Comparison of ENCODE assay signal across 9 mouse cellular contexts in genomic region chr11:100394353-100395074, GRCm38 (mm10). TPM values are rescaled to one million over a fixed set of nuclear protein-coding genes. Genes with fewer than 3 reads are reported as not detected.
DNase-seq lines count a peak whose midpoint lies in the region; ATAC-seq and TF ChIP-seq lines count a peak whose summit lies in the region.
"Had no signal": no experiment of that assay in that cellular context is flagged by ENCODE, and none has a peak within 500 bp of the region (broad histone marks: within the 10 kb centered on the region; RNA-seq: fewer than 3 reads in every experiment).

No protein-coding gene starts in this region.

- H3K9ac ChIP-seq in forebrain, embryonic 12.5 days = no peak overlapping the region
- H3K9ac ChIP-seq in liver, adult 2 months (ENCODE audit: low read depth, low read length) = 0 out of 2 replicates have a peak overlapping the region, but pooled peaks have one; percentile 38
- no peak overlapping the region for H3K9ac ChIP-seq in intestine, postnatal 0 days (ENCODE audit: low read depth, low read length)
- H3K9ac ChIP-seq in liver, postnatal 0 days (replicated peaks) = peak overlapping the region; percentile 49; the same call in 1 of the 2 replicates

- no peak overlapping the region for H3K4me2 ChIP-seq in forebrain, embryonic 12.5 days
- peak overlapping the region; percentile 84 for H3K4me2 ChIP-seq in intestine, postnatal 0 days (replicated peaks; ENCODE audit: low read depth)
- H3K4me2 ChIP-seq in liver, postnatal 0 days (ENCODE audit: low read depth, low read length) = peak overlapping the region; percentile 66

- peaks cover 66% of the 10 kb centered on the region for H3K4me1 ChIP-seq in forebrain, embryonic 10.5 days
- peaks cover 39% of the 10 kb centered on the region for H3K4me1 ChIP-seq in forebrain, embryonic 12.5 days
- H3K4me1 ChIP-seq in liver, adult 2 months (ENCODE audit: control insufficient read depth, insufficient read depth, low read length) = peaks cover 48% of the 10 kb centered on the region
- H3K4me1 ChIP-seq in intestine, postnatal 0 days (replicated peaks; ENCODE audit: control insufficient read depth, insufficient read depth, low read length) = peaks cover 18% of the 10 kb centered on the region
- peaks cover 53% of the 10 kb centered on the region for H3K4me1 ChIP-seq in liver, postnatal 0 days (ENCODE audit: insufficient read depth)

- no peak for TF ChIP-seq POLR2A in liver, adult 2 months (IDR thresholded peaks at IDR 0.05; ENCODE audit: extremely low read depth, insufficient read depth, low read length)

- WGBS in forebrain, embryonic 10.5 days = 73% methylated on average over 5 of the region's 5 CpGs
- WGBS in forebrain, embryonic 12.5 days = 73% methylated on average over 5 of the region's 5 CpGs
- WGBS in liver, adult 2 months = 28% methylated on average over 5 of the region's 5 CpGs
- 37% methylated on average over 5 of the region's 5 CpGs for WGBS in intestine, postnatal 0 days
- 50% methylated on average over 5 of the region's 5 CpGs for WGBS in liver, postnatal 0 days (ENCODE audit: insufficient replicate concordance)

- no peak for ATAC-seq in forebrain, embryonic 12.5 days (ENCODE audit: low FRiP score)
- no peak for ATAC-seq in intestine, postnatal 0 days
- ATAC-seq in liver, postnatal 0 days = no peak

- H3K36me3 ChIP-seq in forebrain, embryonic 10.5 days (replicated peaks) = no peaks in the 10 kb centered on the region; the same call in 1 of the 2 replicates
- H3K36me3 ChIP-seq in forebrain, embryonic 12.5 days (replicated peaks) = no peaks in the 10 kb centered on the region
- H3K36me3 ChIP-seq in liver, adult 2 months (ENCODE audit: control insufficient read depth, insufficient read depth, low read length) = no peaks in the 10 kb centered on the region
- H3K36me3 ChIP-seq in intestine, postnatal 0 days (ENCODE audit: control insufficient read depth, insufficient read depth) = no peaks in the 10 kb centered on the region; the same call in 1 of the 2 replicates
- no peaks in the 10 kb centered on the region for H3K36me3 ChIP-seq in liver, postnatal 0 days (replicated peaks; ENCODE audit: insufficient read depth, low read length)

- DNase-seq in forebrain, embryonic 10.5 days (ENCODE audit: extremely low spot score, low spot score) = no peak
- DNase-seq in liver, adult 2 months (ENCODE audit: extremely low read depth, low read depth, low spot score) = peak; percentile 41
- no peak for DNase-seq in liver
- DNase-seq in liver, postnatal 0 days = no peak
- DNase-seq in yolk sac, embryonic 10.5 days (ENCODE audit: low spot score) = no peak
- DNase-seq in adrenal gland, postnatal 10 days = no peak

- H3K27me3 ChIP-seq in forebrain, embryonic 10.5 days (ENCODE audit: poor library complexity, severe bottlenecking) = peaks cover 51% of the 10 kb centered on the region
- H3K27me3 ChIP-seq in forebrain, embryonic 12.5 days = peaks cover 45% of the 10 kb centered on the region
- no peaks in the 10 kb centered on the region for H3K27me3 ChIP-seq in liver, adult 2 months (ENCODE audit: control insufficient read depth, insufficient read depth, low read length)
- H3K27me3 ChIP-seq in intestine, postnatal 0 days (replicated peaks; ENCODE audit: control insufficient read depth, insufficient read depth, low read length) = no peaks in the 10 kb centered on the region
- H3K27me3 ChIP-seq in liver, postnatal 0 days (ENCODE audit: insufficient read depth, low read length) = no peaks in the 10 kb centered on the region

- peaks cover 31% of the 10 kb centered on the region for H3K79me2 ChIP-seq in liver, adult 2 months (ENCODE audit: control insufficient read depth, insufficient read depth, low read length)

- H3K9me3 ChIP-seq in forebrain, embryonic 10.5 days = no peaks in the 10 kb centered on the region
- H3K9me3 ChIP-seq in forebrain, embryonic 12.5 days = no peaks in the 10 kb centered on the region
- H3K9me3 ChIP-seq in intestine, postnatal 0 days (ENCODE audit: control insufficient read depth) = no peaks in the 10 kb centered on the region
- no peaks in the 10 kb centered on the region for H3K9me3 ChIP-seq in liver, postnatal 0 days (ENCODE audit: low read length)

- no peak overlapping the region for H3K27ac ChIP-seq in forebrain, embryonic 10.5 days
- H3K27ac ChIP-seq in forebrain, embryonic 12.5 days = no peak overlapping the region
- peak overlapping the region; percentile 91 for H3K27ac ChIP-seq in liver, adult 2 months (replicated peaks; ENCODE audit: insufficient read depth, low read depth, low read length)
- peak overlapping the region; percentile 62; the same call in 1 of the 2 replicates for H3K27ac ChIP-seq in intestine, postnatal 0 days (ENCODE audit: low read depth, low read length)
- H3K27ac ChIP-seq in liver, postnatal 0 days (ENCODE audit: low read depth) = peak overlapping the region; percentile 41

- TF ChIP-seq CTCF in liver, adult 2 months (IDR thresholded peaks at IDR 0.05; ENCODE audit: low read depth, low read length) = no peak
- TF ChIP-seq CTCF in intestine, postnatal 0 days (IDR thresholded peaks at IDR 0.05; ENCODE audit: low read depth) = no peak
- TF ChIP-seq CTCF in liver, postnatal 0 days (IDR thresholded peaks at IDR 0.05; ENCODE audit: low read depth) = no peak

- peak overlapping the region; percentile 66; the same call in 1 of the 2 replicates for H3K4me3 ChIP-seq in forebrain, embryonic 10.5 days
- H3K4me3 ChIP-seq in forebrain, embryonic 12.5 days (replicated peaks) = no peak overlapping the region
- H3K4me3 ChIP-seq in liver, adult 2 months (ENCODE audit: insufficient read depth, low read depth, low read length) = no peak overlapping the region
- 0 out of 2 replicates have a peak overlapping the region, but pooled peaks have one; percentile 83 for H3K4me3 ChIP-seq in intestine, postnatal 0 days (ENCODE audit: low read depth, low read length)
- 0 out of 2 replicates have a peak overlapping the region, but pooled peaks have one; percentile 70 for H3K4me3 ChIP-seq in liver, postnatal 0 days (ENCODE audit: low read depth, low read length)

- no peak for TF ChIP-seq EP300 in liver, postnatal 0 days (IDR thresholded peaks at IDR 0.05; ENCODE audit: low read depth)

RNA-seq across cellular contexts. Expression of gene Jup, which starts 3.0 kb away (rescaled TPM):
- polyA plus RNA-seq in forebrain, embryonic 10.5 days (2016; fragmentation: Nextera tagmentation; extraction: Ambion mirVana) = 27.2 and 29.1 TPM in 2 replicates
- 37.6 and 40.5 TPM in 2 replicates for polyA plus RNA-seq in forebrain, embryonic 12.5 days (2016; fragmentation: Nextera tagmentation; extraction: Ambion mirVana)
- total RNA-seq in liver, adult 2 months (2014; rRNA removed) = 18.3 and 27.5 TPM in 2 replicates
- polyA plus RNA-seq in liver, adult 2 months (2012; rRNA removed) = 69.5 and 86.0 TPM in 2 replicates
- polyA plus RNA-seq in intestine, postnatal 0 days (2015; fragmentation: Nextera tagmentation; extraction: Ambion mirVana) = 102 and 103 TPM in 2 replicates
- 17.5 and 18.9 TPM in 2 replicates for polyA plus RNA-seq in liver, postnatal 0 days (2015; fragmentation: Nextera tagmentation; extraction: Ambion mirVana)
- 10 to 100 TPM; 89.6 to 99.0 TPM for total RNA-seq in adrenal gland, postnatal 10 days (2021)

RNA-seq across cellular contexts. Expression of gene P3h4, which starts 20.1 kb away (rescaled TPM):
- polyA plus RNA-seq in forebrain, embryonic 10.5 days (2016; fragmentation: Nextera tagmentation; extraction: Ambion mirVana) = 18.7 and 20.5 TPM in 2 replicates
- polyA plus RNA-seq in forebrain, embryonic 12.5 days (2016; fragmentation: Nextera tagmentation; extraction: Ambion mirVana) = 15.9 and 18.9 TPM in 2 replicates
- total RNA-seq in liver, adult 2 months (2014; rRNA removed) = 1.2 and 1.5 TPM in 2 replicates
- 0.81 and 1.2 TPM in 2 replicates for polyA plus RNA-seq in liver, adult 2 months (2012; rRNA removed)
- 17.0 and 17.2 TPM in 2 replicates for polyA plus RNA-seq in intestine, postnatal 0 days (2015; fragmentation: Nextera tagmentation; extraction: Ambion mirVana)
- polyA plus RNA-seq in liver, postnatal 0 days (2015; fragmentation: Nextera tagmentation; extraction: Ambion mirVana) = 3.4 and 4.6 TPM in 2 replicates
- 10 to 100 TPM; 29.4 to 30.1 TPM for total RNA-seq in adrenal gland, postnatal 10 days (2021)

RNA-seq across cellular contexts. Expression of gene Fkbp10, which starts 21.0 kb away (rescaled TPM):
- 37.5 and 37.6 TPM in 2 replicates for polyA plus RNA-seq in forebrain, embryonic 10.5 days (2016; fragmentation: Nextera tagmentation; extraction: Ambion mirVana)
- 27.0 and 32.1 TPM in 2 replicates for polyA plus RNA-seq in forebrain, embryonic 12.5 days (2016; fragmentation: Nextera tagmentation; extraction: Ambion mirVana)
- 0.74 and 1.1 TPM in 2 replicates for total RNA-seq in liver, adult 2 months (2014; rRNA removed)
- 1.7 and 1.9 TPM in 2 replicates for polyA plus RNA-seq in liver, adult 2 months (2012; rRNA removed)
- polyA plus RNA-seq in intestine, postnatal 0 days (2015; fragmentation: Nextera tagmentation; extraction: Ambion mirVana) = 31.7 and 37.0 TPM in 2 replicates
- polyA plus RNA-seq in liver, postnatal 0 days (2015; fragmentation: Nextera tagmentation; extraction: Ambion mirVana) = 7.4 and 9.0 TPM in 2 replicates
- total RNA-seq in adrenal gland, postnatal 10 days (2021) = 10 to 100 TPM; 46.5 to 49.1 TPM
- total RNA-seq: megakaryocyte progenitor cell, adult 5-6 weeks had no signal

RNA-seq across cellular contexts. Expression of gene Hap1, which starts 38.6 kb away (rescaled TPM):
- polyA plus RNA-seq in forebrain, embryonic 10.5 days (2016; fragmentation: Nextera tagmentation; extraction: Ambion mirVana) = 46.7 and 47.5 TPM in 2 replicates
- polyA plus RNA-seq in forebrain, embryonic 12.5 days (2016; fragmentation: Nextera tagmentation; extraction: Ambion mirVana) = 96.3 and 116 TPM in 2 replicates
- total RNA-seq in liver, adult 2 months (2014; rRNA removed) = 0.65 and 1.3 TPM in 2 replicates
- 0.40 and 1.2 TPM in 2 replicates for polyA plus RNA-seq in liver, adult 2 months (2012; rRNA removed)
- polyA plus RNA-seq in intestine, postnatal 0 days (2015; fragmentation: Nextera tagmentation; extraction: Ambion mirVana) = 10.0 and 10.4 TPM in 2 replicates
- polyA plus RNA-seq in liver, postnatal 0 days (2015; fragmentation: Nextera tagmentation; extraction: Ambion mirVana) = 0.78 and 0.81 TPM in 2 replicates
- total RNA-seq in adrenal gland, postnatal 10 days (2021) = 10 to 100 TPM; 42.8 to 54.2 TPM
- total RNA-seq: megakaryocyte progenitor cell, adult 5-6 weeks had no signal

RNA-seq across cellular contexts. Expression of gene Nt5c3b, which starts 47.1 kb away (rescaled TPM):
- 122 and 125 TPM in 2 replicates for polyA plus RNA-seq in forebrain, embryonic 10.5 days (2016; fragmentation: Nextera tagmentation; extraction: Ambion mirVana)
- polyA plus RNA-seq in forebrain, embryonic 12.5 days (2016; fragmentation: Nextera tagmentation; extraction: Ambion mirVana) = 106 and 111 TPM in 2 replicates
- 4.4 and 5.2 TPM in 2 replicates for total RNA-seq in liver, adult 2 months (2014; rRNA removed)
- 3.9 and 4.8 TPM in 2 replicates for polyA plus RNA-seq in liver, adult 2 months (2012; rRNA removed)
- 31.6 and 33.0 TPM in 2 replicates for polyA plus RNA-seq in intestine, postnatal 0 days (2015; fragmentation: Nextera tagmentation; extraction: Ambion mirVana)
- polyA plus RNA-seq in liver, postnatal 0 days (2015; fragmentation: Nextera tagmentation; extraction: Ambion mirVana) = 11.1 and 11.9 TPM in 2 replicates
- total RNA-seq in adrenal gland, postnatal 10 days (2021) = 10 to 100 TPM; 42.6 to 54.8 TPM

Comparison
In these comparisons a context has a peak if more than half of its experiments do, and no peak if none do; other contexts are left out.
1. H3K4me3 ChIP-seq: peak in forebrain, embryonic 10.5 days (single experiment), intestine, postnatal 0 days (single experiment) and liver, postnatal 0 days (single experiment); none in forebrain, embryonic 12.5 days (single experiment) and liver, adult 2 months (single experiment).
2. H3K27ac ChIP-seq: peak in liver, adult 2 months (single experiment), intestine, postnatal 0 days (single experiment) and liver, postnatal 0 days (single experiment); none in forebrain, embryonic 10.5 days (single experiment) and forebrain, embryonic 12.5 days (single experiment).
3. H3K9ac ChIP-seq: peak in liver, adult 2 months (single experiment) and liver, postnatal 0 days (single experiment); none in forebrain, embryonic 12.5 days (single experiment) and intestine, postnatal 0 days (single experiment).